Mouse (Mus musculus): ENCODE data around the gene Kcnmb1. TPM values are rescaled to one million over a fixed set of nuclear protein-coding genes. Genes with fewer than 3 reads are reported as not detected.
A peak's percentile ranks its signal among the peaks of the same experiment; 100 is the strongest.

Gene Kcnmb1
- total and polyA plus RNA-seq, 3 experiments: 0.12 to 0.27 (median 0.21) TPM

GRCm38 (mm10) chr11:33944067-33944785, 18.6 kb upstream of the Kcnmb1 start:
- no peak for DNase-seq

GRCm38 (mm10) chr11:33944786-33945328, 18.0 kb upstream of the Kcnmb1 start:
- DNase-seq: no peak

GRCm38 (mm10) chr11:33946501-33946900, 16.3 kb upstream of the Kcnmb1 start:
- DNase-seq: no peak

- DNase-seq: no peak
Measured at GRCm38 (mm10) chr11:33951155-33951554, 11.7 kb upstream of the Kcnmb1 start.

DNA sequence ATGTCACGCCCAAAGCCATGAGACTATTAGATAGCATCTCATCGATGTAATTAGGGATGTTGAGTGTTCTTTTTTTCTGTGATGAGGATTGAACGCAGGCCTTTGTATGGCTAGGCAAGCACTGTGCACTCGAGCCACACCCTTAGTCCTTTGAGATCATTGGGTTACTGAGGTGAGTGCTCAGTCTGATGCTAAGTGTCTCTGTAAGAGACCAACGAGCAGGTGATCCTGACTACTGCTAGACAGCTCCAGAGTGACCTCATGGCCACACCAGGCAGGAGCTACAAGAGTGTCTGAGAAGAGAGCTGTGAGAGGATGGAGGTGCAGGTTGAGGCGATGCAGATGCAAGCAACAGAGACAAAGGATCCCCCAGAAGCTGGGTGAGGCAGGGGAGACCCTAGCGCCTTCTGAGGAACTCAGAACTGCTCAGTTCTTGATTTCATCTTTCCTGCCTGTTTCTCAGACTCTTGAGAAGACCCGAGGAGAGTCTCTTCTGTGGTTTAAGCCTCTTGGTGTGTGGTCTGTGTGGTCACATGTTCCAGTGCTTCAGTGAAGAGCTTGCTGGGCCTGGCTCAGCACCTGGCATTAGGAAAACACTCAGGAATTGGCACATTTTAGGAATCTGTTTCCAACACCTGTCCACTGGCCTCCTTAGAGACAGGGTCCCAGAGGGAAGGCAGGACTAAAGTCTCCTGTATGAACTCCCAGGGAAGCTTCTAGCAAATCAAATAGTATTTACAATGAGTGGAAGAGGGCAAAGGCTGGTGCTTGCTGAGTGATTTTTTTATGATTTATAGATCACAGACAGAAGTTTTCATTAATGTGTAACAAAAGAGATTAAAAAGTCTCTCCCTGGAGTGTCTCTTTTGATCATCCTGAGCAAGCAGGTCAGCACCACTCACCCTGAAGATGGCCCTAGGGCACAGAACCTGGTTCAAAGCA, 10.9 kb upstream of the Kcnmb1 start:
- no peak for DNase-seq

DNA sequence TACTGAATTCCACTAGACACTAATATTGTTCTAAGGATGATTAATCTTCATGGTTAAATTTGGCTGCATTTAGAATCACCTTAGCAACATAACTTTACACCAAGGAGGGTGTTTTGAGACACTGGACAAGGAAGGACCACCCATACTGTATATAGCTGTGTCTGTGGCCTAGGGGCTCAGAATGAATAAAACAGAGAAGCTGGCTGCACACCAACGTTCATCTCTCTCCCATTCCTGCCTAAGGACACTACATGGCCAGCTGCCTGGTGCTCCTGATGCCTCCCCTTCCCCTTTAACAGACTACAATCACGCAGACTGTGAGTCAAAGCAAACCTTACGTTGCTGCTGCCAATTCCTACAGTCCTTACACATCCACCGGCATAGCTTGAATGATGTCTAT, 6.8 kb upstream of the Kcnmb1 start:
- DNase-seq: no peak

DNA sequence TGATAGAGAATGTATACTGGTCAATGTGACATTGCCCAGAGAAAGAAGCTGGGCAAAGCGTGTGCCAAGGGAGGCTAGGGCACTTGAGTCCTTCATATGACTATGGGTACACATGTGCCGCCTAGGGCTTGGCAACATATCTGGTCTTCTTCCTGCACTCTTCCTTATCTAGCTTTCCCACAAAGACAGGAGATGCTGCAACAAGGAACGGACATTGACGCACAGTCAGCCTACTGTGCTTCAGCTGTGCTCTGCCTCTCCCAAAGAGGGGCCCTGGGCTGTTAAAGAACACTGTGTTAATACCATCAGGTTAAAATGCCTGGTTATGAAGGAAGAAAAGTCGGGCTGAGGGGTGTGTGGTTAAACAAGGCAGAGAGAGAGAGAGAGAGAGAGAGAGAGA, 6.2 kb upstream of the Kcnmb1 start:
- no peak for DNase-seq

DNA sequence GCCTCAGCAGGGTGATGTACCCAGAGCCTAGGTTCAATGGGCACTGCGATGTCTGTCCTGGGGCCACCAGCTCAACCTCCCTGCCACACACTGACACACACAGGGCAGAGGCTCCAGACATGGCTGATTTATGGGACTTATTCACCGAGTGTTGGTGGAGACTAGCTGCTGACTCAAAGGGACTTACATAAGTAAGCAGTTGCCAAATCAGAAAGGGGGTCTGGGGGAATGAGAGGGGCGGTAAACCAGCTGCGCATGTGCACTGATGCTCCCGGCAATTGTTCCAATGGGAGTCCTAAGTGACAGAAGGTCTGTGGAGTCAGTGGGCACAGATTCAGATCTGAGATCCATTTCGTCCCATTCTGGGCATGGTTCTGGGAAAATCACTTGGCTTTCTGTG, 5.2 kb upstream of the Kcnmb1 start:
- peak; percentile 23 for DNase-seq

DNA sequence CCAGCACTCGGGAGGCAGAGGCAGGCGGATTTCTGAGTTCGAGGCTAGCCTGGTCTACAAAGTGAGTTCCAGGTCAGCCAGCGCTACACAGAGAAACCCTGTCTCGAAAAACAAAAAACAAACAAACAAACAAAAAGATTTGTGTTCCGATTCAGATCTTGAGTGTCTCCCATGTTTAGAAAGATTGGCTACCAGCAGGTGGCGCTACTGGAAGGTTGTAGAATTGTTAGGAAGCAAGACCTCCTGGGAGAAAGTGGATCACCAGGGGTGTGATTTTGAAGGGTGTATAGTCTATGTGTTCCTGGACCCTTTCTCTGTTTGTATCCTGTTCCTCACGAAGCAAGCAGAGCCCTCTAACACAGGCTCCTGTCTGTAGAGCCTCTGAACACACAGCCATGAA, 4.1 kb upstream of the Kcnmb1 start:
- no peak for DNase-seq

DNA sequence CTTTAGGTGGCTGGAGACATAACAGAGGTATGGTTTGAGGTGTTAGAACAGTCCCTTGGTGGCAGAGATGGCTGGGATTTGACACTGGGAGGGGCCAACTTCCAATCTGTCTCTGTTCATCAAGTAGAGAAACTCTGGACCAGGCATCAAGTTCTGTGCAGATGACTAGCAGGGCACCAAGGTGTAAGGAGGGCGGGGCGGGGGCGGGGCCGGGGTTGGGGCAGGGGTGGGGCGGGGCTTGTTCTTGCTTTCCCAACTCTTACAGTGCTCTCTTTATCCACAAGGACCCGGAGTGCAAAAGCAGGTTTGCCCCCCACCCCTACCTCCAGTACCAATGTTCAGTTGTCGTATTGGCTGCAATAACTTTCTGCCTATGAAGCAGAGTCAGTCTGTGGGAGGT, 635 bp upstream of the Kcnmb1 start:
- no peak for DNase-seq

GRCm38 (mm10) chr11:33965380-33965779, 2.6 kb downstream of the Kcnmb1 start:
- no peak for DNase-seq

DNA sequence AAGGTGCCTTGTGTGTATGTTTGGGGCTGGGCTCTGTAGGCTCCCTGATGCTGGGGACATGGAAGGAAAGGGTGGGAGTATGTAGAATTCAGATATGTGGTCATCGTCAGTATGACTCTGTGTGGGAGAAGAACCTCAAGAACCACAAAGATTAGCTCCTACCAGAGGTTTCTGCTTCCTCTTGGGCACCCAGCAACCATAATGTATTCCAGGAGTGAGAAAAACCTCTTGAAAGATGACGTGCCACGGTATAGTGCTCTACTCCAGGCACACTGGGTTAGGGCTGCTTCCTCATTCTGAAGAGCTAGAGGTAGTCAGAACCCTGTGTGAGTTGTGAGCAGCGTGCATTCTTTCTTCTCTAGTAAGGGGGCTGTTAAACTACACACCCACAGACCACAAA, 4.9 kb downstream of the Kcnmb1 start:
- no peak for DNase-seq

DNA sequence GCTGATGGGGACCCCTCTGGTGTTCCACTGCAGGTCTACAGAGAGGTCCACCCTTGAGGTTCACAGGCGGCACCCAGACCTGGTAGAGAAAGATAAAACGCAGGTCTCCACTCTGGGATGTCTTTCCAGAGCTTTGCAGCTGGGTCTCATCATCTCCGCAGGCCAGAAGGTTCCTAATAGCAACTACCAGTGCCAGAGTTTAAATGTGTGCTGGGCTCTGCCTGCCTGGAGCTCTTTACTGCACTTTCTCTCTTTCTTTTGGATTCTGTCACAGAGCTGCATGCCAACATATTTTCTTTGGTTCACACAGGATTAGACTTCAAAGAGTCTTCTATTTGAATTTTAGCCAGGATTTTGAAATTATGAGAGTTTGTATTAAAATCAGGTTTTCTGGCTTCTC, 6.4 kb downstream of the Kcnmb1 start:
- DNase-seq: no peak

- DNase-seq: peak; percentile 18
Measured at GRCm38 (mm10) chr11:33972114-33972513, 9.3 kb downstream of the Kcnmb1 start.

- no peak for DNase-seq
Measured at GRCm38 (mm10) chr11:33974341-33975040, 11.7 kb downstream of the Kcnmb1 start.

DNA sequence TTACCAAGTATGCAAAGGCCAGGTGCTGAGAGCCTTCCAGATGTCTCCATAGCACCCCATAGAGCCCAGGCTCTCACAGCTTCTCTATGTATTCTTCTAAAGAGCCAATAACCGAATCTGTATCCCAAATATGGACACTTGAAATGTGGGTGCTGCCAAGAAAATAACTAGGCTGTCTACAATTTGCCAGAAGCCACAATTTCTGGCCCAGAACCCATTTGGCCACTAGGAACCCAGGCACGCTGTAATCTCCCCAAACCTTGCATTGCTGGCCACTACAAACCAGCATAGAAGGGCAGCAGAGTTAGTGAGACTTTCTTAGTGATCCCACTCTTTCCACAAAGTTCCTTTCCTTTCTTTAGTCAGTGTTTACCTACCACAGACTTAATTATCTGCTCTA, 12.3 kb downstream of the Kcnmb1 start:
- no peak for DNase-seq

- no peak for DNase-seq
Measured at GRCm38 (mm10) chr11:33980146-33980545, 17.3 kb downstream of the Kcnmb1 start.

GRCm38 (mm10) chr11:33986525-33986924, 23.7 kb downstream of the Kcnmb1 start:
- no peak for DNase-seq

DNA sequence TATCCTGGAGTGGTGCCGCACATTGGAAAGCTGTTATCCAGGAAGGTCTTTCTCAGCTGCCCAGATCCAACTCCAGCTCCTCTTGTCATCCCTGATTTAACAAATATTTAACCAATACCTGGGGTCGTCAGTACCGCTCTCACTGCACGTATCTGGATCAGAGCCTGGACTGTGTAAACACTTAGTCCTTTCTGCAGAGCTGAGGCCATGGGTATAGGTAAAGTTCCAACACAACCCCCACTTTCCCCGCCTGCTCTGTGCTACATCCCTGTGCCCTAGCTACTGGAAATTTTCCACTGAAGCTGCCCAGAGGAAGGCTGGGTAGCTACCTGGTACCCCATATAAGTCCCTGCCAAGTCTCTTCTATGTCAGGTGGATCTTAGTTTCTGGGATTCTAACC, 27.2 kb downstream of the Kcnmb1 start:
- no peak for DNase-seq

GRCm38 (mm10) chr11:33992938-33993337, 30.1 kb downstream of the Kcnmb1 start, which contains the start of gene Kcnip1:
Gene Kcnip1, minus strand, starts transcription at chr11:33993152.
- no peak for DNase-seq

DNA sequence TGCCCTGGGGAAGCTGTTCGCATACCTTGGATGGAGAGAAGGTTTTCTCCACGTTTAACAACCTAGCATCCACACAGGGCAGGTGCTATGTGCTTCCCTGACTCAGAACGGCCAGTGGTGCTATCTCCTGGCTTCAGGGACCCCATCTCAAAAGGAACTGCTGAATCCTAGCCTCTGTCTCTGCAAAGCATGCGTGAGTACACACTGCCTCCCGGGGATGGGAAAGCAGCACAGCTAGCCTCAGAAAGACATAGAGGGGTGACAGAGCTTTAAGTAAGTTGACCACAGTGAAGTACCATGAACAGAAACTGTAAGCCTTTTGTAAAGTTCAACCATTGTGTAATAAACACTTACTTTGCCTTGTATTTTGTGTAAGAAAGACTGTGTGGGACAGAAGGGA, 30.7 kb downstream of the Kcnmb1 start:
- no peak for DNase-seq

GRCm38 (mm10) chr11:33998244-33998643, 35.4 kb downstream of the Kcnmb1 start:
- no peak for DNase-seq
